Mouse (Mus musculus): Measurements from ENCODE around the gene Cyp4f18. TPM values are rescaled to one million over a fixed set of nuclear protein-coding genes. Genes with fewer than 3 reads are reported as not detected.

The Cyp4f18 gene
- polyA plus RNA-seq, 1 experiment from 2014 or later = 0.63 TPM

DNA sequence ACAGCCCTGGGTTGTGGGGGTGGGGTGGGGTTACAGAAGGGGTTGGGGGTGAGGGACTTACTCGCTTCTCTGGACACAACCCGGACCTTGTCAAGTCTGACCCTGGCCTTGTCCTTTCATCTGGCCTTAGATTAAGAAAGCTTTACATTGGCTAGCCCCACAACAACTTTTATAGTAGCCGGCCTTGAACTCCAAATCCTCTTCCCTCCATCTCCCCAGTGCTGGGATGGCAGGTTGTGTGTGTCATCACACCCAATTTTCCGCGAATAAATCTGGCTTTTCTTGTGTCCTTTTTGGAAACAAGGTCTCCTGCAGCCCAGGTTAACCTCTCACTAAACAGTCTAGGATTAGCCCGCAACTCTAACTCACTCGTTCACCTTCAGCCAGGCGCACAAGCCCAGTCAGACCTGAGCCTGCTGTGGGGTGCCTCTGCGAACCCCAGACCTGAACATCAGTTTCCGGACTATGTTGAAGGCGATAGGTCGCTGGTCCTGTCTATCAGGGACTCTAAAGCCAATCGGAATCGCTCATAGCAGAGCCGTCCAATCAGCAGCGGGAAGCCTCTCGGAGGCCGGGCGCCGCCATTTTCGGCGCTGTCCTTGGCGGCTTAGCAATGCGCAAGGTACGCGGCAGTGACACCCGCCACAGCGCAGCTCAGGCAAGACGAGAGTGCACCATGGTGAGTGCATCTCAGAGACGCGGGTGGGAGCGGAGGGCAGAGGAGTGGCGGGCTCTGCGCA is 58.8 kb downstream of the Cyp4f18 start, which contains the start of gene Zfp961:
Zfp961 (plus strand) TSS at position 557 of the 740 bp plus-strand sequence.
- peaks cover 17% of the 10 kb centered on the region for H3K4me1 ChIP-seq
- 4% methylated on average over 34 of the region's 34 CpGs for WGBS
- ATAC-seq (ENCODE audit: low FRiP score, low read depth) = peak; percentile 100

GRCm38 (mm10) chr8:71948624-71949023 is 60.8 kb downstream of the Cyp4f18 start:
- peaks cover 17% of the 10 kb centered on the region for H3K4me1 ChIP-seq
- no peak overlapping the region for H3K27ac ChIP-seq (replicated peaks)
- no peak for ATAC-seq (ENCODE audit: low FRiP score, low read depth)
- H3K9me3 ChIP-seq = no peaks in the 10 kb centered on the region
- 96% methylated on average over 5 of the region's 5 CpGs for WGBS
- no peak overlapping the region for H3K9ac ChIP-seq (replicated peaks)
- no peak overlapping the region for H3K4me2 ChIP-seq (replicated peaks)
- H3K27me3 ChIP-seq = peaks cover 3% of the 10 kb centered on the region; the same call in 1 of the 2 replicates
- 0 out of 2 replicates have a peak, but pooled peaks cover 4% of the 10 kb centered on the region for H3K36me3 ChIP-seq
- no peak overlapping the region for H3K4me3 ChIP-seq

More for the DNA sequence above, 58.8 kb downstream of the Cyp4f18 start, which contains the start of gene Zfp961:
- Histone ChIP-seq H3K27me3 (no peaks in the 10 kb centered on the region), H3K4me2 (replicated peaks) (peak within 1 kb of the TSS; percentile 66), H3K36me3 (peaks cover 19% of the 10 kb centered on the region), H3K9ac (replicated peaks) (peak within 1 kb of the TSS; percentile 71), H3K27ac (replicated peaks) (peak within 1 kb of the TSS; percentile 78), H3K9me3 (peaks cover 11% of the 10 kb centered on the region), H3K4me3 (peak within 1 kb of the TSS; percentile 63)

DNA sequence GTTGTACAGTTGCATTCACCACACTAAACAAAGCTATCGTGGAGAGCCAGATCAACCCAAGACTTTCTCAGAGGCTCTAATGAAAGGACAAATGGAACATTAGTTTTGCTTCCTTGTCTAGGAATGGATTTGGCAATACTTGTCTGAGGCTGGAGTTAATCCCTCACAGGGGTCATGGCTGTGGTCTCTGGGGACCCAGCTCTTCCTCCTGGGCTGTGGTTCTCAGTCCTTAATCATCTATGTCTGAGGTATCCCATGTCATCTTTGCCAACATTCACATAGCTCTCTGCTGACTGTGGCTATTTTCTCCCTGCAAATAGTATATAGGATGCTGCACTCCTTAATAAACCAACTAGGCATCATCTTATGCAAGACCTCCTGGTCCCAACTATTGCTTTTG is 67.7 kb downstream of the Cyp4f18 start:
- no peak overlapping the region for H3K27ac ChIP-seq (replicated peaks)
- WGBS = 93% methylated on average over 1 of the region's 1 CpGs
- no peak overlapping the region for H3K4me3 ChIP-seq
- H3K9me3 ChIP-seq = no peaks in the 10 kb centered on the region
- ATAC-seq (ENCODE audit: low FRiP score, low read depth) = no peak
- no peaks in the 10 kb centered on the region for H3K4me1 ChIP-seq
- H3K4me2 ChIP-seq (replicated peaks) = no peak overlapping the region
- H3K9ac ChIP-seq (replicated peaks) = no peak overlapping the region
- peaks cover 3% of the 10 kb centered on the region; the same call in 1 of the 2 replicates for H3K27me3 ChIP-seq
- no peaks in the 10 kb centered on the region for H3K36me3 ChIP-seq

DNA sequence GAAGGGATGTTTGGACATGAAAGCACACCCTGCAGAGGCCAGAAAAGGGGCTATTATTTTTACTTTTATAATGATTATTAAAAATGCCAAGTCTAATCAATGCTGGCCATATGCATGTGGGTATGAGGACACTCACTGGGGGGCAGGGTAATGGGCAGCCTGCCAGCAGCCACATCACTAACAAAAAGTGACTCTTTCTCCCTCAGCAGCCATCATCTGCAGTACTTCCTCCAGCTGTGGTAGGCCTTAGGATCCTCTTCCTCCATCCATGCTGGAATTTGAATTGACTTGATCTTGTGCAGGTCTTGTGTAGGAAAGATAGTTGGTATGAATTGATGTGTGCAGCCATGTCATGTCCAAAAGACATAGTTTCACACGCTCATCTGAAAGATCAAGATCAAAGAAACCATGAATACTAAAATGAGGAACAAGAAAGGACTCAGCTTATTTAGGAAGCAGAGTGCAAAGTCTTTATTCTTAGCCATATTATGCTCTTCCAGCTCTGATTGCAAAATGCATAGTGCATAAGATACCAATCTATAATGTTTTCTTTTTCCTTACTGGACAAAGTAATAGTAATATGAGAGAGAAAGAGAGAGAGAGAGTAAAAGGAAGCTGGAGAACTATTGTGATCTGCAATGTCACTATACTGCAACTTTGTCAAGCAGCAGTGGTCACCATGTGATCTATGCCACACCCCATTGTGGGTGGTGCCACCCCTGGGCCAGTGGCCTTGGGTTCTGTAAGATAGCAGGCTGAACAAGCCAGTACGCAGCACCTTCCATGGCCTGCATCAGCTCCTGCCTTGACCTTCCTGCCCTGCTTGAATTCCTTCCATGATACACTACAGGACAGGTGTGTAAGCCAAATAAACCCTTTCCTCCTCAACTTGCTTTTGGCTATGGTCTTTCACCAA is 68.9 kb downstream of the Cyp4f18 start:
- Histone ChIP-seq H3K4me1 (no peaks in the 10 kb centered on the region), H3K9me3 (no peaks in the 10 kb centered on the region), H3K27ac (replicated peaks) (no peak overlapping the region), H3K36me3 (no peaks in the 10 kb centered on the region), H3K4me2 (replicated peaks) (no peak overlapping the region), H3K4me3 (no peak overlapping the region), H3K27me3 (peaks cover 3% of the 10 kb centered on the region; the same call in 1 of the 2 replicates), H3K9ac (replicated peaks) (no peak overlapping the region)
- no peak for ATAC-seq (ENCODE audit: low FRiP score, low read depth)
- WGBS = 81% methylated on average over 2 of the region's 2 CpGs

Other genes with a start within 250 kb of the Cyp4f18 start
- 8.6 and 8.8 TPM in 2 replicates for gene Zfp709, start 127.6 kb downstream of the Cyp4f18 start, polyA plus RNA-seq (2016; fragmentation: Nextera tagmentation; extraction: Ambion mirVana)
- gene Zfp882, start 101.0 kb downstream of the Cyp4f18 start, polyA plus RNA-seq (2016; fragmentation: Nextera tagmentation; extraction: Ambion mirVana) = 14.7 and 15.1 TPM in 2 replicates
- 37.5 and 40.6 TPM in 2 replicates for gene Zfp617, start 101.0 kb downstream of the Cyp4f18 start, polyA plus RNA-seq (2016; fragmentation: Nextera tagmentation; extraction: Ambion mirVana)
- 20.6 and 23.6 TPM in 2 replicates for gene Zfp961, start 58.6 kb downstream of the Cyp4f18 start, polyA plus RNA-seq (2016; fragmentation: Nextera tagmentation; extraction: Ambion mirVana)
- not detected in 2 replicates for gene Olfr372, start 31.6 kb upstream of the Cyp4f18 start, polyA plus RNA-seq (2016; fragmentation: Nextera tagmentation; extraction: Ambion mirVana)
- not detected in 2 replicates for gene Olfr373, start 73.6 kb upstream of the Cyp4f18 start, polyA plus RNA-seq (2016; fragmentation: Nextera tagmentation; extraction: Ambion mirVana)
- gene Olfr374, start 97.4 kb upstream of the Cyp4f18 start, polyA plus RNA-seq (2016; fragmentation: Nextera tagmentation; extraction: Ambion mirVana) = not detected in 2 replicates
- gene Tpm4, start 125.3 kb upstream of the Cyp4f18 start, polyA plus RNA-seq (2016; fragmentation: Nextera tagmentation; extraction: Ambion mirVana) = 415 and 450 TPM in 2 replicates
- 113 and 122 TPM in 2 replicates for gene Rab8a, start 151.6 kb upstream of the Cyp4f18 start, polyA plus RNA-seq (2016; fragmentation: Nextera tagmentation; extraction: Ambion mirVana)
- not detected in 2 replicates for gene Hsh2d, start 180.0 kb upstream of the Cyp4f18 start, polyA plus RNA-seq (2016; fragmentation: Nextera tagmentation; extraction: Ambion mirVana)
- gene Cib3, start 203.2 kb upstream of the Cyp4f18 start, polyA plus RNA-seq (2016; fragmentation: Nextera tagmentation; extraction: Ambion mirVana) = 0.13 TPM in 1 of 2 replicates, not detected in the other
- not detected in 2 replicates for gene Gm11034, start 204.0 kb upstream of the Cyp4f18 start, polyA plus RNA-seq (2016; fragmentation: Nextera tagmentation; extraction: Ambion mirVana)
- 87.2 and 89.6 TPM in 2 replicates for gene Fam32a, start 210.1 kb upstream of the Cyp4f18 start, polyA plus RNA-seq (2016; fragmentation: Nextera tagmentation; extraction: Ambion mirVana)
- gene Ap1m1, start 230.4 kb upstream of the Cyp4f18 start, polyA plus RNA-seq (2016; fragmentation: Nextera tagmentation; extraction: Ambion mirVana) = 210 and 211 TPM in 2 replicates

Data from midbrain, embryonic 12.5 days (tissue).